In the genomic region with DNA sequence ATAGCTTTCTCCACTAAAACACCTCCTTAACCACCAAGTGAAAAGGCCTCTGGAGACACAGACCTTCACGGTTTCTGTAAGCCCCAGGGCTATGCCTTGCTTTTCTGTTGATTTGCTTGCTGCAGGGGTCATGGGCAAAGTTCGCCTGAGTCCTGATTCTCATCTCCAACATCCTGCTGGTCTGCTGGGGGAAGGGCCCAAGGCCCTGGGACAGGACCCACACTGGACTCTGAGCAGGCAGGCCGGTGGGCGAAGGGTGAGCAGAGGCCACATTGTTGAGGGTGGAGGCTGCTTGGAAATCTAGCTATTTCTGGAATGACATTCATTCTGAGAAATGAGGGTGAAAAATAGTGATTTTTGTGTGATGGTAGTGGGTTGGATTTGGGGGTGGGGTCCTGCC, we compare ENCODE assay signal across 17 mouse cellular contexts. TPM values are rescaled to one million over a fixed set of nuclear protein-coding genes. Genes with fewer than 3 reads are reported as not detected.
"Had no signal": no experiment of that assay in that cellular context is flagged by ENCODE, and none has a peak within 500 bp of the region (broad histone marks: within the 10 kb centered on the region; RNA-seq: fewer than 3 reads in every experiment).

No protein-coding gene starts in this region.

- H3K4me3 ChIP-seq: midbrain, embryonic 10.5 days; midbrain, embryonic 12.5 days; myocyte; neural tube, embryonic 13.5 days; neural tube, embryonic 15.5 days had no signal

- ATAC-seq: midbrain, embryonic 16.5 days had no signal

- H3K9ac ChIP-seq: lung, embryonic 14.5 days; midbrain, embryonic 12.5 days; neural tube, embryonic 13.5 days; neural tube, embryonic 15.5 days had no signal

- H3K36me3 ChIP-seq: midbrain, embryonic 10.5 days; midbrain, embryonic 12.5 days; neural tube, embryonic 13.5 days; neural tube, embryonic 15.5 days had no signal

- H3K9me3 ChIP-seq: midbrain, embryonic 10.5 days; midbrain, embryonic 12.5 days; neural tube, embryonic 13.5 days; neural tube, embryonic 15.5 days had no signal

- DNase-seq: lung, embryonic 14.5 days; midbrain, embryonic 14.5 days; retina, postnatal 1 day; right cerebral cortex, adult 18-20 months; right cerebral cortex, postnatal 25 days; right cerebral cortex, postnatal 4 days; spleen, adult 18-20 months; thymus, adult 18-20 months; thymus, postnatal 14 days; thymus, postnatal 36 days had no signal

- H3K27ac ChIP-seq: midbrain, embryonic 10.5 days; midbrain, embryonic 12.5 days; neural tube, embryonic 13.5 days; neural tube, embryonic 15.5 days had no signal

- H3K4me1 ChIP-seq: midbrain, embryonic 12.5 days; neural tube, embryonic 13.5 days; neural tube, embryonic 15.5 days had no signal

- H3K4me2 ChIP-seq: lung, embryonic 14.5 days; midbrain, embryonic 12.5 days; neural tube, embryonic 13.5 days; neural tube, embryonic 15.5 days had no signal

- H3K27me3 ChIP-seq: midbrain, embryonic 12.5 days; neural tube, embryonic 13.5 days; neural tube, embryonic 15.5 days had no signal

RNA-seq across cellular contexts. Expression of a gene that starts 14.0 kb away (rescaled TPM):
- total RNA-seq: megakaryocyte-erythroid progenitor cell, adult 5-6 weeks had no signal
